Mouse (Mus musculus) embryonic facial prominence, embryonic 14.5 days (tissue): ENCODE results near the gene Igsf11. TPM values are rescaled to one million over a fixed set of nuclear protein-coding genes. Genes with fewer than 3 reads are reported as not detected.

Source experiments
- ATAC-seq: fragments of 200-750 bp; cut with Nextera tagmentation; 2 replicates; pipeline ENCODE4 v1.8.0; 2017; ENCODE audit warnings: low read depth, moderate number of reproducible peaks, moderate TSS enrichment
- DNase-seq: peaks from one replicate; pipeline ENCODE4 v3.0.0-alpha.2; 2015; ENCODE audit warnings: low spot score
- H3K27ac ChIP-seq: fragments of 300-500 bp; sonication (generic); replicated peaks from 2 replicates; pipeline ENCODE4 v1.5.1; 2014; ENCODE audit warnings: low read depth, mild to moderate bottlenecking, low read length, moderate library complexity
- H3K27me3 ChIP-seq: fragments of 300-500 bp; sonication (generic); replicated peaks from 2 replicates; pipeline ENCODE4 v1.6.1; 2014; ENCODE audit warnings: low read length; ENCODE audit not compliant: control insufficient read depth, insufficient read depth
- H3K36me3 ChIP-seq: fragments of 300-500 bp; sonication (generic); 2 replicates; pipeline ENCODE4 v1.6.1; 2014; ENCODE audit warnings: low read length, mixed read lengths; ENCODE audit not compliant: control insufficient read depth, insufficient read depth
- H3K4me1 ChIP-seq: fragments of 300-500 bp; sonication (generic); 2 replicates; pipeline ENCODE4 v1.6.1; 2014; ENCODE audit warnings: antibody characterized with exemption, low read length; ENCODE audit not compliant: control insufficient read depth, insufficient read depth
- H3K4me2 ChIP-seq: fragments of 300-500 bp; sonication (generic); 2 replicates; pipeline ENCODE4 v1.6.1; 2014; ENCODE audit warnings: low read depth, mild to moderate bottlenecking, low read length, moderate library complexity, mixed read lengths
- H3K4me3 ChIP-seq: fragments of 300-500 bp; sonication (generic); 2 replicates; pipeline ENCODE4 v1.5.1; 2014; ENCODE audit warnings: low read depth, mild to moderate bottlenecking, low read length
- H3K9ac ChIP-seq: fragments of 300-500 bp; sonication (generic); 2 replicates; pipeline ENCODE4 v1.6.1; 2014; ENCODE audit warnings: low read depth, mild to moderate bottlenecking, low read length, moderate library complexity, mixed read lengths
- H3K9me3 ChIP-seq: fragments of 300-500 bp; sonication (generic); 2 replicates; pipeline ENCODE4 v1.6.1; 2016; ENCODE audit warnings: low read length; ENCODE audit not compliant: control insufficient read depth
- WGBS: fragments of 180-500 bp; shearing (Covaris S2); extraction: QIAGEN DNeasy Blood & Tissue Kit; methylation state at CpG from one replicate; pipeline ENCODE4 v1.1.7; 2014; 5-methylcytosine and 5-hydroxymethylcytosine counted together
- polyA plus RNA-seq: library from polyadenylated mRNA; unstranded; fragments of >200 nt; fragmentation: Nextera tagmentation; extraction: Ambion mirVana; gene quantifications from 2 replicates; pipeline ENCODE4 v1.2.1, GENCODE M21; 2014

Igsf11 gene
- polyA plus RNA-seq, 1 experiment from 2014 or later = 0.89 TPM

DNA sequence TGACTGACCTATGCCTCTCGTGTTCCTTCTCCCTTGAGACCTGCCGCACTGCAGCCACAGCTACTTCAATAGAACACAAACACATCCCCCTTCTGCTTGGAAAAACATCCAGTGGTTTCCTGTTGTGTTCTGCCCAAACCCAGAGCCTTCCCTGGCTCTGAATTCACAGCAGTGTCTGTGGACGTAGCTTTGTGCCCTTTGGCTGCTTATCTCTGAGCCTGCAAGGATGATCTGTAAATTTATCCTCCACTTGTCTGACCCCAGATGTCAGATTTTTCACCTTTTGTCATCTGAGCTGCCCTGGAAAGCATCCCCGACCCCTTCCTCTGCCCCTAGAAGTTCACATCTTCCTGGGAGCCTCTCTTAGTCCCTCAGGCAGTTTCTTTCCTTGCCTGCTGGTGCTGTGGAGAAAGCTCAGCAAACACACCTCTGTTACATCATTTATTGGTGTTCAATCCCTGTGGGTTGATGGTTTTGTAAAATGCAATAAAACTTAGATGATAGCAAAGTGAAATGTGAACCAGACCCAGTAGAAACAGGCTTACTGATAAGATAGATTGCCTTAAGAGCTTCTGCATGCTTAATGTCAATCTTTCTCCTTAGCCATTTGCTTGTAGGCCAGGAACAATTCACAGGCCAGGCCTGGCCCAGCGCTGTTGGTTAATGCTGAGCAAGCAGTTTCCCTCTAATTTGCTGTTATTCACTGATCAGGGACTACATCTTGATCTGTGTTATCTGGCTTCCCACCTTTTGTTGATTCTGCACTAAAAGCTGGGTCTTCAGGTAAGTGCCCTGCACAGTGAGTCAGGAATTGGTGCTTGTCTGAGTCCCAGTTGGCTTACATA is 51.5 kb downstream of the Igsf11 start:
- H3K27ac ChIP-seq = no peak overlapping the region
- WGBS = 24% methylated on average over 5 of the region's 5 CpGs

DNA sequence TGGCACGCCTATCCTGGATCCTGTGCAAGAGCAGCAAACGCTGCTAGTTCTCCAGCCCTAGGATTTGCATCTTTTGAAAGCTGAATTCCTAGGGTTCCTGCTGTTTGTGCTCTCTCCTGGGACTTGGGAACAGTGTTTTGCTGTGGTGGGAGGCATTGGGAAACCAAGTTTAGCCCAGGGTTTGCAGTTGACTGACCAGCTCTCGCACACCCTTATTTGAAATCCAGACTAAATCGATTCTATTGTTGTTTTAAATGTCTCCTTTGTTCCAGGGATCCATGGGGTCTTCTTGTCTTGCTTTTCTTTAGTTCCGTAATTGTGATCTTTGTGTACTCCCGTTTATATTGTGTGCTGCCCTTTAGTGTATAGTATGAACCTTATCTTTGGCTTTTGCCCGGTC is 52.6 kb downstream of the Igsf11 start:
- no peaks in the 10 kb centered on the region for H3K36me3 ChIP-seq
- H3K27me3 ChIP-seq = no peaks in the 10 kb centered on the region
- DNase-seq = no peak
- no peaks in the 10 kb centered on the region for H3K9me3 ChIP-seq
- no peak overlapping the region for H3K4me3 ChIP-seq
- no peak overlapping the region for H3K9ac ChIP-seq
- no peaks in the 10 kb centered on the region for H3K4me1 ChIP-seq
- WGBS = 70% methylated on average over 7 of the region's 7 CpGs
- ATAC-seq = no peak
- no peak overlapping the region for H3K27ac ChIP-seq
- H3K4me2 ChIP-seq = no peak overlapping the region

More for the DNA sequence above, 51.5 kb downstream of the Igsf11 start:
- H3K36me3 ChIP-seq = no peaks in the 10 kb centered on the region
- no peak for DNase-seq
- no peaks in the 10 kb centered on the region for H3K9me3 ChIP-seq
- no peak for ATAC-seq
- H3K4me1 ChIP-seq = no peaks in the 10 kb centered on the region
- no peaks in the 10 kb centered on the region for H3K27me3 ChIP-seq
- no peak overlapping the region for H3K4me3 ChIP-seq
- no peak overlapping the region for H3K9ac ChIP-seq
- H3K4me2 ChIP-seq = no peak overlapping the region

DNA sequence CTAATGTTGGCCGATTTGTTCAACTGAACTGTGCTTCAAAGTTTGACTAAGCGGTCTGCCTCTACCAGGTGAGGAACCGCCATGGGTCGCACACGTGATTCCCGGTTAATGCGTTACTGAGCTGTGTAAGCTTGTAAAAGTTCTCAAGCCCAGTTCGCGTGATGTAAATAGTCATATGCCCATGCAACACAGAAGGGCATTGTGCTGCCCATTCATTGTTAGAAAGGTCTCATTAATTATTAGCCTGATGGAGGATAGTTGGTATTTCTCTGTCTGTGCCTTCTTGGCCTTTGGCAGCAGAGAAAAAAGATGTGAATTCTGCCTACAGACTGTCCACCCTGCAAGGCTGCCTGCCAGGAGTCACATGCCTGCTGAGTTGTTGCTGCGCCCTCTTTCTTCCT is 53.1 kb downstream of the Igsf11 start:
- Histone ChIP-seq H3K36me3 (no peaks in the 10 kb centered on the region), H3K4me1 (no peaks in the 10 kb centered on the region), H3K27me3 (no peaks in the 10 kb centered on the region), H3K9me3 (no peaks in the 10 kb centered on the region), H3K4me2 (no peak overlapping the region), H3K4me3 (no peak overlapping the region), H3K27ac (no peak overlapping the region), H3K9ac (no peak overlapping the region)
- DNase-seq (no peak), ATAC-seq (no peak)
- 85% methylated on average over 10 of the region's 10 CpGs for WGBS

DNA sequence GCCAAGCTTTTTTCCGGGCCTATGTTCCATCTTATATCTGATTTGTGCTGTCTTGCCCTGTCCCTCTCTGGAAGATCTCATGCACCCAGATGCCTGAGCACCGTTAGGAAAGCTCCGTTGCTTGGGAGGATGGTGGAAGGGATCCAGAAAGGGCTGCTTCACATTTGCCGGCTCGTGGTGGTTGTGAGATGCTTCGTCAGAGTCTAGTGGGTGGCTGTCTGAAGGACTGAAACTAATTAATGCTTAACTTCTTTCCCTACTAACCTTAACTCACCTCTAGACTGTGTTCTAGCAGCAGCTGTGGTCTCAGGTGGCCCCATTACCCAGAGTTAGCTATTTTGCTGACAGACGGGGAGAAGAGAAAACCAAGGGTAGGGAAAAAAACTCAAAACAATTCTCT is 54.0 kb downstream of the Igsf11 start:
- H3K9ac ChIP-seq = no peak overlapping the region
- no peak overlapping the region for H3K27ac ChIP-seq
- H3K4me2 ChIP-seq = no peak overlapping the region
- H3K4me1 ChIP-seq = no peaks in the 10 kb centered on the region
- H3K9me3 ChIP-seq = no peaks in the 10 kb centered on the region
- H3K36me3 ChIP-seq = no peaks in the 10 kb centered on the region
- no peaks in the 10 kb centered on the region for H3K27me3 ChIP-seq
- 51% methylated on average over 7 of the region's 7 CpGs for WGBS
- no peak for DNase-seq
- ATAC-seq = no peak
- H3K4me3 ChIP-seq = no peak overlapping the region

DNA sequence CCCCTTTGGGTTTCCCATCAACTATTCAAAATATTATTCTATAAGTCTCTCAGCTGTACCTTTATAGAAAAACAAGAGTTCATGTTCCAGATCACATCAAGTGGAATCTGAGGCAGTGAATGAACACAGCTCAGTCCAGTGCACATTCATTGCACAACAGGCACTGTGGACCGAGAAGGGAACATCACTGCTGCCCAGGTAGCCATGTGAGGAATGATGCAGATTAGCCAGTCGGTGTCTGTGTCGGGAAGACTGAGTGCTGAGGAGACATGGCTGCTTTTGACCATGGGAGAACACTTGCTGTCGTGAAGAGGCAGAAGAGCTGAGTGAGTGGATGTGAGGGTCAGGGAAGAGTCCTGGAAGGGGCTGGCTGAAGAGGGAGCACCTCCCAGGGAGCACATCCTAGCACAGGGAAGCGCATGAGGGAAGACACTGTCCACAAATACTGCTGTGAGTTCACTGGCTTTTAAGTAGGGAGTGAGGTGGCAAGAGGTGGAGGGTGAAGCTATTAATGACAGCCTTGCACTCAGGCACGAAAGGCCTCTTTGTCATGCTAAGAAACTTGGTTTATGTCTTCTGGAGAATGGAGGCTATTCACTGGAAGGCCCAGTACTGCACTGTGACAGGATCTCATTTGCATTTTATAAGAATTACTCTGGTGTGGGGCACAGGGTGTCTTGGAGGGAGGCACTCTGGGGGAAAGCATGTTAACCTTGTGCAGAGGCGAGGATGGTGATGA is 54.8 kb downstream of the Igsf11 start:
- 85% methylated on average over 7 of the region's 7 CpGs for WGBS
- H3K27ac ChIP-seq = no peak overlapping the region
- no peaks in the 10 kb centered on the region for H3K27me3 ChIP-seq
- no peaks in the 10 kb centered on the region for H3K9me3 ChIP-seq
- no peak overlapping the region for H3K4me3 ChIP-seq
- DNase-seq = no peak
- no peaks in the 10 kb centered on the region for H3K36me3 ChIP-seq
- no peak for ATAC-seq
- H3K9ac ChIP-seq = no peak overlapping the region
- no peak overlapping the region for H3K4me2 ChIP-seq
- H3K4me1 ChIP-seq = no peaks in the 10 kb centered on the region

DNA sequence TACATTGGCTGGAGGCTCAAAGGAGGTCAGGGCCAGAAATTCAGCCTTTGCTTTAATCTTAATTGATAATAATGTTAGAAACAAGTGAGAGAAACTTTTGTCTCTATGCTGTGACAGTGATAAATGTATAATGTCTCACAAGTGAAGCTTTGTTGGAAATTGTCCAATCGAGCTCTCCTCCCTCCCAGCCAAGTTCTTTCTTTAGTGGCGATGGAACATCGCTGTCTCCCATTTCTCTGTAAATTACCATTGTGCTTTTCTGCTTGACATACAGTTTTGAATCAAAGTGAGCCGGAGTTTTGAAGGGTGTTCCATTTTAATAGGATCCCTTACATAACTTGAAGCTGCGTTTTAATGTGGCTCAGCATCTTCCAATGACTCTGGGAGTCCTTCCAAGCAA is 56.0 kb downstream of the Igsf11 start:
- H3K9ac ChIP-seq = no peak overlapping the region
- ATAC-seq (no peak), DNase-seq (no peak)
- H3K9me3 ChIP-seq = no peaks in the 10 kb centered on the region
- no peaks in the 10 kb centered on the region for H3K36me3 ChIP-seq
- 82% methylated on average over 5 of the region's 5 CpGs for WGBS
- H3K4me3 ChIP-seq = no peak overlapping the region
- H3K4me2 ChIP-seq = no peak overlapping the region
- H3K27ac ChIP-seq = no peak overlapping the region
- no peaks in the 10 kb centered on the region for H3K27me3 ChIP-seq
- no peaks in the 10 kb centered on the region for H3K4me1 ChIP-seq

DNA sequence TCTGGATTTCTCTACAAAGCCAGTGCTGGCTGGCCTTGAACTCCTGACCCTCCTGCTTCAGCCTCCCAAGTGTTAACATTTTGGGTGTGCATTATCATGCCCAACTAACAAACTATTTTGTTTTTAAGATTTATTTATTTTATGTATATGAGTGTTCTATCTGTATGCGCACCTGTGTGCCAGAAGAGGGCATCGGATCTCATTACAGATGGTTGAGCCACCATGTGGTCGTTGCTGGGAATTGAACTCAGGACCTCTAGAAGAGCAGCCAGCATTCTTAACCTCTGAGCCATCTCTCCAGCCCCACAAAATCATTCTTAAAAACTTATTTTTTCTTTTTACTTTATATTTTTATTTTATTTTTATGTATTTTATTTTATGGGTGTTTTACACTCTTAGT is 60.4 kb downstream of the Igsf11 start:
- no peak for ATAC-seq
- no peak overlapping the region for H3K4me3 ChIP-seq
- H3K27me3 ChIP-seq = no peaks in the 10 kb centered on the region
- DNase-seq = no peak
- H3K9ac ChIP-seq = no peak overlapping the region
- H3K27ac ChIP-seq = no peak overlapping the region
- no peak overlapping the region for H3K4me2 ChIP-seq
- 90% methylated on average over 3 of the region's 3 CpGs for WGBS
- H3K36me3 ChIP-seq = no peaks in the 10 kb centered on the region
- 0 out of 2 replicates have a peak, but pooled peaks cover 8% of the 10 kb centered on the region for H3K9me3 ChIP-seq
- no peaks in the 10 kb centered on the region for H3K4me1 ChIP-seq

DNA sequence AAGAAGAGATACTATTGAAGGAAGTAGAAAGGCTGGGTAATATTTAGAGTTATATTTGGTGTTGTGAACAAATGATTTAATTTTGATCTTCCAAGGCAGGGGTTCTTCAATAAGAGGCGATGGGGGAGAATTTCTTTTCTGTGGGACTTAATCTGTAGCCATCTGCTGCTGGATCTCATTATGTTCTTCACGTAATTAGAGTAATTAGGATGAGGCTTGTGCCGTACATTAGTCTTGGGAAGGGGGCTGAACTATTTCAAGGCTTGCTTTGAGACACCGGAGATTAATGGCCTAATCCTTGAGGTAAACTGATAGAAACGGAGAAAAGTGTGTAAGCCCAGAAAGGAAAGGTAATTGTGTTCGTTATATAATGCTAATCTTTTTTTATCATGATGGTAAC is 61.4 kb downstream of the Igsf11 start:
- peak; percentile 19 for DNase-seq
- no peaks in the 10 kb centered on the region for H3K27me3 ChIP-seq
- WGBS = 44% methylated on average over 6 of the region's 6 CpGs

More for the DNA sequence above, 61.4 kb downstream of the Igsf11 start:
- Histone ChIP-seq H3K9me3 (0 out of 2 replicates have a peak, but pooled peaks cover 8% of the 10 kb centered on the region), H3K27ac (no peak overlapping the region), H3K9ac (no peak overlapping the region), H3K4me1 (0 out of 2 replicates have a peak, but pooled peaks cover under 1% of the 10 kb centered on the region), H3K4me2 (no peak overlapping the region), H3K36me3 (no peaks in the 10 kb centered on the region), H3K4me3 (no peak overlapping the region)
- 0 out of 2 replicates have a peak, but pooled peaks have one; percentile 55 for ATAC-seq
